Mouse (Mus musculus): Measurements from ENCODE around the gene Eipr1. TPM values are rescaled to one million over a fixed set of nuclear protein-coding genes. Genes with fewer than 3 reads are reported as not detected.

Eipr1 gene
- polyA plus RNA-seq, 1 experiment from 2014 or later = 8.4 TPM

DNA sequence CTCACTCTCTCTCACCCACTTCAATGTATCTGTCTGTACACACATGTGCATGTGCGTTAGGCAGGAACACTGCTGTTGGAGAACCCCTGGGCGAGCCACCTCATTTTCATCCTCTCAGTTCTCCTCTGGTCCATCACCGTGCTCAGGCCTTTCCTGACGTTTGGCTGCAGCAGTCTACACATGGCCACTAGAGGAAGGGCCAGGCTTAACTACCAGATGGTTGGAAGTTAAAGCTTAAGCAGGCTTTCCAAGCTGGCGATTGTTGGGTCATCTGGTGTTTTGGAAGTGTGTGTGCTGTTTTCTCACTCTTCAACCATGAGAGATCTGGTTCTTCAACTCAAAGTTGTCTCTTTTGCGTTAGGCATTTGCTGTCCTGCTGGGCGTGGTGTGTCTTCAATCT, 71.9 kb downstream of the Eipr1 start:
- no peaks in the 10 kb centered on the region for H3K79me2 ChIP-seq (ENCODE audit: inconsistent target)
- WGBS (ENCODE audit: missing documents) = 98% methylated on average over 7 of the region's 7 CpGs
- no peak overlapping the region for H3K4me3 ChIP-seq (ENCODE audit: inconsistent target)
- no peak overlapping the region for H3K27ac ChIP-seq
- H3K36me3 ChIP-seq (ENCODE audit: inconsistent target) = no peaks in the 10 kb centered on the region; the same call in 1 of the 2 replicates

DNA sequence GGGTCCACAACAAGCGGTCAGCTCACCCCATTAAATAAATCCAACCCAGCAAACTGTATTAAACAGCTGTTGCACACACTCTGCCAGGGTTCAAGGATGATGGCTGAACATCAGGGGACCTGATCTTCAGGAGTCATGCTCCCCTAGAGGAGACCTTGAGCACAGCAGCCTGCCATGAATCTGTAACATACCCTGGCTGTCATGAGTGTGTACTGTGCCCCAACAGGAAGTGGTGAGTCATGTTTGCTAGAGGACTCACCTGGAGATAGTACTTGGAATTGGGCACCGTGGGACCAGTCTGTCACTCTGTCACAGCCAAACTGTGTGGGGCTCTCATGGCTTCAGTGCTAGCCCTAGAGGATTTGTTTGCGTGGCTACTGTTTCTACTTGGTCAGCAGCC, 77.9 kb downstream of the Eipr1 start:
- H3K27ac ChIP-seq = no peak overlapping the region
- no peaks in the 10 kb centered on the region for H3K79me2 ChIP-seq (ENCODE audit: inconsistent target)
- peaks cover 12% of the 10 kb centered on the region; the same call in 1 of the 2 replicates for H3K36me3 ChIP-seq (ENCODE audit: inconsistent target)
- H3K4me3 ChIP-seq (ENCODE audit: inconsistent target) = no peak overlapping the region
- WGBS (ENCODE audit: missing documents) = 63% methylated on average over 3 of the region's 3 CpGs

DNA sequence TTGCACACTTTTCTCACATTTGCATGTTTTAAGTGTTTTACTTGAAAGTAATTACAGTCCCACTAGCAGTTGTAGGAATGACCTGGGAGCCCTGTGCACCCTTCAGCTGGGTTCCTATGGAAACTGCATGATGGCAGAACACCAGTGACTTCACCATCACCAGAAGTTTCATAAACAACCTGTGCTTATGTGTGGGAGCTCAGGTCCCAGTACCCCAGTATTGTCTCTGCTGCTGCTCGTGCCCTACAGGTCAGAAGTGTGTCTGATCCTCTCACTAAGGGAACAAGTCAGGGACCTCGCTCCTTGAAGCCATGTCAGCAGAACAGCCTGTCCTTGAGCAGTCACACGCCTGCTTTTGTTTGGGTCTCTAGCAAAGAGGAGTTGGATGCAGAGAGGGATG, 78.9 kb downstream of the Eipr1 start:
- WGBS (ENCODE audit: missing documents) = 94% methylated on average over 3 of the region's 3 CpGs
- no peak overlapping the region for H3K4me3 ChIP-seq (ENCODE audit: inconsistent target)
- no peaks in the 10 kb centered on the region for H3K79me2 ChIP-seq (ENCODE audit: inconsistent target)
- no peak overlapping the region for H3K27ac ChIP-seq
- peaks cover 12% of the 10 kb centered on the region; the same call in 1 of the 2 replicates for H3K36me3 ChIP-seq (ENCODE audit: inconsistent target)

DNA sequence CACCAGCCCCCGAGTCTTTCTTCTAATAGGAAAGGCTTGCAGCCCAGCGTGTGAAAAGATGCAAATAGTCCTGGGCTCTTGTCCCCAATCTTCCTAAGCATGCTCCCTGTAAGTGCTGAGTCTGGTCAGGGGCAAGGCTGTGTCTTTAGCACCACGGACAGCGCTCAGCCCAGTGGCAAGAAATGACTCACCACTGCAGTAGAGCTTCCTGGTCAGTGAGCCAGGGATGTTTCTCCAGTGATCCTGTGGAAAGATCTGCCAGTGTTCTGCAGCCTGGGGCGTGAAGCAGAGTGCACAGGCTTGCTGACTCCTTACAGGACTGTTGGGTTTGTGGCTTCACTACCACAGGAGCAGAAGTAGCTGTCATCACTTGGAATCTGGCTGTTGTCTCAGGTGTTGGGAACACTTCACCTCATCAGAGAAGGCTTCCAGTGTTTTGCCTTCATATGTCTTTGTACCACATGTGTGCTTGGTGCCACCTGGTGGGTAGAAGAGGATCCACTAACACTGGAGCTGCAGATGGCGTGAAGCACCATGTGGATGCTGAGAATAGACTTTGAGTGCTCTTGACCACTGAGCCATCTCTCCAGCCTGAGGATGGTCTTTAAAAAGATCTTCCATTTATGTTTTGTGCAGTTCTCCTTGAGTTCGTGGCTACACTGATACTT, 79.6 kb downstream of the Eipr1 start:
- Histone ChIP-seq H3K79me2 (ENCODE audit: inconsistent target) (no peaks in the 10 kb centered on the region), H3K27ac (no peak overlapping the region), H3K36me3 (ENCODE audit: inconsistent target) (peaks cover 12% of the 10 kb centered on the region; the same call in 1 of the 2 replicates), H3K4me3 (ENCODE audit: inconsistent target) (no peak overlapping the region)
- 84% methylated on average over 7 of the region's 7 CpGs for WGBS (ENCODE audit: missing documents)

DNA sequence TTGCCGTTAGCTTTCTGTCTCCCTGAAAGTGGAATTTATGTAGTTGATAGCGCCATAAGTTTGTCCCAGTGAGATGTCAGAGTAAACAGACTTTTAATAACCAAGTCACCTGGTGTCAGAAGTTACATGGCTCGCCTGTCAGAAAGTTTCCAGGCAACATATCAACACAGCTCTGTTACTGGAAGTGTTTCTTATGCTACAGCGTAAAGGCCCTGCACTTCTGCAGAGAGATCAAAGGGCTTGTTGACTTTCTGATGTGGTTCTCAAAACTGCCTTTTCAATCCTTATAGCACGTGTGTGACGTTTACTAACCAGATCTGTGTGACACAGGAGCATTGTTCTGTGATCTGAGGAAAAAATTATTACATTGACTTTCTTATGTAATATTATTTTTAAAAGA, 82.7 kb downstream of the Eipr1 start:
- Histone ChIP-seq H3K4me3 (ENCODE audit: inconsistent target) (no peak overlapping the region), H3K27ac (no peak overlapping the region), H3K79me2 (ENCODE audit: inconsistent target) (no peaks in the 10 kb centered on the region), H3K36me3 (ENCODE audit: inconsistent target) (peaks cover 8% of the 10 kb centered on the region; the same call in 1 of the 2 replicates)
- WGBS (ENCODE audit: missing documents) = 93% methylated on average over 6 of the region's 6 CpGs

DNA sequence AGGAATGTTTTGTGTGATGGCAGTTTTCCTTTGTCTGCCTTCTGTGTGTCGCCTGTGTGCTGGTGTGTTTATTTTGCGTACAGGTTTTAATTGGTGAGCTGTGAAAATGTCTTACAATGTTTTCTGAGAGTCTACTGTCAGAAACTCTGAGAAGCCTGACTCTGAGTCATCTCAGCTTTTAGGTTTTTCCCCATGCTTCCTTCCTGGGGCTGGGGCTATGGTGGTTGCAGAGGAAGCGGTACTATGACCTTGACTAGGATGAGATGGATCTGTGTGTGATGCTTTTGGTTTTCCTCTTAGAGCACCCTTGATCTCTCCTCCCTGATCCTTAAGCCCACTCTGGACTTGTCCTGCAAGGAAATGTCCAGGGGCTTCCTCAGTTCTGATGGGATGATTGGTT, 84.1 kb downstream of the Eipr1 start:
- H3K79me2 ChIP-seq (ENCODE audit: inconsistent target) = no peaks in the 10 kb centered on the region
- H3K4me3 ChIP-seq (ENCODE audit: inconsistent target) = no peak overlapping the region
- H3K36me3 ChIP-seq (ENCODE audit: inconsistent target) = no peaks in the 10 kb centered on the region
- H3K27ac ChIP-seq = no peak overlapping the region
- WGBS (ENCODE audit: missing documents) = 98% methylated on average over 3 of the region's 3 CpGs

DNA sequence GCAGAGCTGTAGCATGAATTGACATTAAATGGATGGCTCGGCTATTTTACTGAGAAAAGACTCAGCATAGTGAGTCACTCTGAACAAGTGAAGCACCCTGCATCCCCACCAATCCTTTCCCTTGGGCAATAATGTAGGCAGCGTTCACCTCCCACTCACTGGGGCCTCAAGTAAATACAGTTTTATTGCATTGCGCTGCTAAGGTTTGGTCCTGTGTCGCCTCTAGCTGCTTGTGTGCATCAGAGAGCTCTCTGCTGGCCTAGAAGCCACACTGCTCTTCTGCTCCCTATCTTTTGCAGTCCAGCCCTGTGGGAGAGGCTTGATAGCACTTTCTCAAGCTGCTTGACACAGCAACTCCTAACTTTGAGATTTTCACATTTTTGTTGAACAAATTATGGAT, 86.7 kb downstream of the Eipr1 start:
- Histone ChIP-seq H3K27ac (no peak overlapping the region), H3K4me3 (ENCODE audit: inconsistent target) (no peak overlapping the region), H3K79me2 (ENCODE audit: inconsistent target) (no peaks in the 10 kb centered on the region), H3K36me3 (ENCODE audit: inconsistent target) (no peaks in the 10 kb centered on the region)
- WGBS (ENCODE audit: missing documents) = 96% methylated on average over 4 of the region's 4 CpGs

DNA sequence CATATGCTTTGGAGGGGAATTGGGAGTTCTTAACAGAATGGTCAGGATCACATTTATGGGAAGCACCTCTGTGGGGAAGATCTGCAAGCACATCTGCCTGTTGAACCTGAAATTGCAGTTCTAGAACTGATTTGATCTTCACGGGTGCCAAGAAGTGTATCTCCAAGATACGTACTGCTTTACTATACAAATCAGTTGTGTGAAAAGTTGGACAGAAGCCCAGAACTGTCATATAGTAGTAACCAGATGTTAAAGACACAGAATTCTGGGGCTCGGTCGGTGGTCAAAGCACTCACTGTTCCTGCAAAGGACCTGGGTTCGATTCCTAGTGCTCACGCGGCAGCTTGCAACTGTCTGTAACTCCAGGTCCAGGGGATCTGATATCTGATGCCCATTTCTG, 87.4 kb downstream of the Eipr1 start:
- 95% methylated on average over 6 of the region's 7 CpGs for WGBS (ENCODE audit: missing documents)
- Histone ChIP-seq H3K36me3 (ENCODE audit: inconsistent target) (no peaks in the 10 kb centered on the region), H3K79me2 (ENCODE audit: inconsistent target) (no peaks in the 10 kb centered on the region), H3K27ac (no peak overlapping the region), H3K4me3 (ENCODE audit: inconsistent target) (no peak overlapping the region)

DNA sequence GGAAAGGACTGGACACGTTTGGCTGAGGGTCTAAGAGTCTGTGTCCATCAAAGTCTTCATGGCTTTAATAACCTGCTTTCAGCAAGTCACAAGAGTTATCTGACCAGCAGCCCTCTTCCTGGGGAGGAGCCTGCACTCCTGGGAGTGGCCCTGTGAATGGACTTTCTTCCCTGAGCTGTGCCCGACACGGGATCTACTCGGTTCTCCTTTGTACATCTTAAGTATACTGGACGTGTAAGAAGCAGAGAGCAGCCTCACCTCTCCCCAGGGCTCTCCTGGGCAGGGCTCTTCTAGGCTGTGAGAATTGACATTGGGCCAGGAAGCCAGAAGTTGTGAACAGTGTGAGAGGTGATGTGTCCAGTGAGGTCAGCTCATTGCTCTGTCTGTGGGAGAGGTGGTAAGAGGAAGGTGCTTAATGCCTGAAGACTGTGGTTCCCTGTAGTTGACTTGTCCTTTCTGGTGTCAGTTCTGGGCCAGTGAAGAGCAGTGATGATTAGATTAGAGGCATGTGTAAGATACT, 89.6 kb downstream of the Eipr1 start:
- Histone ChIP-seq H3K27ac (no peak overlapping the region), H3K79me2 (ENCODE audit: inconsistent target) (no peaks in the 10 kb centered on the region), H3K36me3 (ENCODE audit: inconsistent target) (no peaks in the 10 kb centered on the region), H3K4me3 (ENCODE audit: inconsistent target) (no peak overlapping the region)
- 96% methylated on average over 5 of the region's 5 CpGs for WGBS (ENCODE audit: missing documents)

DNA sequence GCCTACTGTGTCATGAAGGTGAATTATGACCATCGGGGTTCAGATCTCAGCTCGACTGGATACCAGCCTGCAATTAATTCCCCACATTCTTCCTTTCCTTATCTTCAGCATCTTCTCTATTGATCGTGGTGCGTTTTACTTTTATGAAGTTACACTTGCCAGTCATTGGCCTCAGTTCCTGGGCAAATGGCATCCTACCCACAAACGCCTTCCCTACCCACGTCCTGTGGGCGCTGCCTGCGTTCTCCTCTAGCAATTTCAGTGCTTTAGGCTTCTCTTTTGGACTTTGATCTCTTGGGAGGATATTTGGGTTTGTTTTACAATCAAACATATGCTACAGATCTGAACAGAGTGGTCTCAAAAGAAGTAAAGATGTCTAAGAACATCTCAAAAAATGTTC, 94.2 kb downstream of the Eipr1 start:
- 77% methylated on average over 8 of the region's 8 CpGs for WGBS (ENCODE audit: missing documents)
- Histone ChIP-seq H3K4me3 (ENCODE audit: inconsistent target) (no peak overlapping the region), H3K79me2 (ENCODE audit: inconsistent target) (no peaks in the 10 kb centered on the region), H3K27ac (no peak overlapping the region), H3K36me3 (ENCODE audit: inconsistent target) (no peaks in the 10 kb centered on the region)

DNA sequence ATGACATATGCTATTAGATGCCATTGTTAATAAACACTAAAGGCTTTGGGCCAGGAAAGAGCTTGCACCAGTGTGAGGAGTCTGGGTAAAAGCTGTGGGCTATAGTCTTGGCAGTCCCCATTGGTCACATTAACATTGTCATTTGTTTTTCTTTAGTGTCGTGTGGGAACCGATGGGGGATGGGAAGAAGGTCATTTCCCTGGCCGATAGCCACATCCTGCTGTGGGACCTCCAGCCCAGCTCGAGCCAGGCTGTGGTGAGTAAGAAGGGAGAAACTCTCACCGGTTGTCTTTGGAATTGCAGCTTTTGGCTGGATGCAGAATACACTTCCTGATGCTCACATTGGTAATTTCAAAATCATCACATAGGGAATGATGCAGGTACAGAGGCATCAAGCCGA, 95.8 kb downstream of the Eipr1 start:
- WGBS (ENCODE audit: missing documents) = 78% methylated on average over 6 of the region's 6 CpGs
- H3K79me2 ChIP-seq (ENCODE audit: inconsistent target) = no peaks in the 10 kb centered on the region
- no peak overlapping the region for H3K4me3 ChIP-seq (ENCODE audit: inconsistent target)
- H3K27ac ChIP-seq = no peak overlapping the region
- H3K36me3 ChIP-seq (ENCODE audit: inconsistent target) = no peaks in the 10 kb centered on the region

DNA sequence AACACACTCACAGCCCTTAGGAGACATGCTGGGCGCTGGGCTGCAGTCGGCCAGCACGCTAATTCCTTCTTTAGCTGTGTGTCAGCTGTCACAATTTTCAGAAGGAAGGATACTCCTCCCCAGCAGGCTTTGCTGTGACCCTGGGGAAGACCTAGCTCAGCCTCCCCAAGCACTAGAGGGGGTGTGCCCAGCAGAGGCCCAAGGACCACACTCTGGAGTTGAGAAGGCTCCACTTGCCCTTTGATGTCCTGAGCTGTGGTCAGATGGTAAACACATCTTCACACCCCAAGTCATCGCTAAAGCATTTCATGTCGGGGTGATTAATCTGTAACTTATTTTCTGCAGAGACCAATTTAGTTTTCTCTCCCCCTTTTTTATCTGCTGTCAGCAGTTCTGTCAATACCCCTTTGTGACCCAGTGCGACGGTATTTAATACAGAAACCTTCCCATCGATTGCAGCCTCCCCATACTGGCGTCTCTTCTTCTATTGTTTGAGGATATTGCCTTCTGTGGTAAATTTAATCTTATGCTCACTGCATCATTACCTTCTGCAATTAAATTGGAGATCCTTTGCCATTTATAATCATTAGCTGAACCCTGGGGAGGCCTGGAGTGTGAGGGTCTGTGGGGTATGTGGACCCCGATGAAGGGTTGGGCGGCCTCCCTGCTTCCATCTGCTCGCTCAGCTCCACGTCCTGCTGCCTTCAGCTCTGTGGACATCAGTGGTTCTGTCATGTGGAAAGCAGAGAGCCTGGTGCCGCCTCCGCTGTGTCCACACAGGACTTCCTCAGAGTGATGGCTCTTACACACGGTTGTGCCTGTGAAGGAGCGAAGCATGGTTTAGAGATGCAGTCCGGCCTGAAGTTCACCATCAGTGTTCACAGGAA, 97.4 kb downstream of the Eipr1 start:
- Histone ChIP-seq H3K36me3 (ENCODE audit: inconsistent target) (no peaks in the 10 kb centered on the region), H3K4me3 (ENCODE audit: inconsistent target) (no peak overlapping the region), H3K79me2 (ENCODE audit: inconsistent target) (no peaks in the 10 kb centered on the region), H3K27ac (no peak overlapping the region)
- 96% methylated on average over 18 of the region's 18 CpGs for WGBS (ENCODE audit: missing documents)

DNA sequence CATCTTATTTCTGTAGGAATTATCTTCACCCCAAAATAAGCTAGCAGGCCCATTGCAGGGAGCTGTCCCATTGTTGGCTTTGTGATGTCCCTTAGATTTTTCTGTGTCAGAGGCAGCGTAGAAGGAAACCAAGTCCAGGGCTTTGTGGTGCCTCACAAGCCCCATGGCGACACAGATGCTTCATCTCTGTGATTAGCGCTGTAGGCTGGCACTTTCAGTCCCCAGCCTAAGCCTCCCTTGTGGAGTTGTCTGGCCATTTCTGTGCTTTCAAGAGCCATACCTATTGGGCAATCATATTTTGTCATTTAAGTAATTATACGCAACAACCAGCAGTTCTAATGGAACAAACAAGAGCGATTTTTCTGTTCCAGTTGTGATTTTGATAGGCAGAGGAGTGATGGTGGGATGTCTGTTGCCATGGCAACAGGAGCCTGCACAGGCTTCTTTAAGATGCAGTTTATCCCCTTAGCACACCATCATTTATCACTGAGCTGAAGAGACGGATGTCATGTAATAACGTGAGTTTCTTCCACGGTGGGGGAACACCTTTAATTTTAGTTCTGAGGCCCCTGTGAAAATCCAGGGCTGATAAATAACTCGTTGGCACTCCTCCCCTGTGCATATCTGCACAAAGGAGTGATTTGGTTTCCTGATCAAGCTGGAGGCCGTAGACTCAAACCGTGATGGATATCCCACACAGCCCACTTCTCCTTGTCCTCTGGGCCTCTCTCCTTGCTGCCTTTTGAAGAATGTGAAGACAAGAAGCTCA, 108.1 kb downstream of the Eipr1 start:
- Histone ChIP-seq H3K36me3 (ENCODE audit: inconsistent target) (peaks cover 4% of the 10 kb centered on the region; the same call in 1 of the 2 replicates), H3K4me3 (ENCODE audit: inconsistent target) (no peak overlapping the region), H3K79me2 (ENCODE audit: inconsistent target) (no peaks in the 10 kb centered on the region), H3K27ac (no peak overlapping the region)
- 94% methylated on average over 11 of the region's 11 CpGs for WGBS (ENCODE audit: missing documents)

DNA sequence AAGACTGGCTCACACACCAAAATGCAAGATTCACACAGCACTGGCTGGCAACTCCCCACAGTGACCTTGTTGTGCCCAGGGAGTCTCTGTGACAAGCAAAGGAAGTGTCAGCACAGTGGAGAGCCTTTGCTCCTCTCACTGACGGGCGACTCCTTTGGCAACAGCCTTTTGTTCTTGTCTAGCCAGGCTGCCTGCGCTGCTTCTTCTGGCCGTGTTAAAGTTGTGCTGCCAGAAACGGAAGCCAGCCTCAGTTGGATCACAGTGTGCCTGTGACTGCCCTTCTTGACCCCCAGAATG, 108.6 kb downstream of the Eipr1 start:
- no peaks in the 10 kb centered on the region for H3K79me2 ChIP-seq (ENCODE audit: inconsistent target)
- H3K4me3 ChIP-seq (ENCODE audit: inconsistent target) = no peak overlapping the region
- WGBS (ENCODE audit: missing documents) = 97% methylated on average over 5 of the region's 5 CpGs
- no peak overlapping the region for H3K27ac ChIP-seq
- H3K36me3 ChIP-seq (ENCODE audit: inconsistent target) = peaks cover 9% of the 10 kb centered on the region; the same call in 1 of the 2 replicates
